Mouse (Mus musculus): ENCODE data around the gene Eef1e1. TPM values are rescaled to one million over a fixed set of nuclear protein-coding genes. Genes with fewer than 3 reads are reported as not detected.

Eef1e1 gene
- polyA plus RNA-seq (2017; shearing (Covaris generic)): 39.8 TPM

DNA sequence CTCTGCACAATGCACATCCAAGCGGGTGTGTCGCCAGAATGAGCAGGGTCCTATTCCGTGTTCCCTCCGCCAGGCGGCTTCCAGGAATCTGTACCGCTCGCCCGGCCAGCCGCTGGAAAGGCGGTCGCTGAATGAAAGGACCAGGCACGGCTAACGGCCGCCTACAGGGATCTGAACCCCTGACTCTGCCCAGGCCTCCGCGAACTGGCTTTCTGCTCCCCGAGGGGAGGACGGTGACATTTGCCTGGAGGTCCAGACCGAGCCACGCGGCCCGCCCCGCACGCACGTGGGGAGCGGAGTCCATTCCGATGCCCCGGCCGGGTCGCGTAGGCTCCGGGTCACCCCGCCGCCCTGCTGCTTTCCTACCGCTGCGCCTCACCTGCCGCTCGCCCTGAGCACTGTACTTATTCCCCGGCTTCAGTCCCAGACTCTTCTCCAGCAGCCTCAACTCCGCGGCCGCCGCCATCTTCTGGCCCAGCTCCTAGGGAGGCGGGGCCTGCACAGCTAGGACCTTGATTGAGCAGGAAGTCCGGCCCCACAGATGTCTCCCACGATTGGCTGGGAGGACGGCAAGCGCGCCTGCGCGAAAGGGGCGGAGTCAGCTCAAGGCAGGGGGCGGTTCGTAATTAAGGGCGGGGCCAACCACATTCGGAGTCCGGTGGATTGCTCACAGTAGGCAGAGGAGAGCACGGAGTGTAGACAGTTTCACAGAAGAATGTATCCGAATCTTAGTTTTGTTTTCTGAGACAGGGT, at the start of gene Eef1e1:
Eef1e1 (minus strand) TSS at position 531 of the 753 bp plus-strand sequence.

DNA sequence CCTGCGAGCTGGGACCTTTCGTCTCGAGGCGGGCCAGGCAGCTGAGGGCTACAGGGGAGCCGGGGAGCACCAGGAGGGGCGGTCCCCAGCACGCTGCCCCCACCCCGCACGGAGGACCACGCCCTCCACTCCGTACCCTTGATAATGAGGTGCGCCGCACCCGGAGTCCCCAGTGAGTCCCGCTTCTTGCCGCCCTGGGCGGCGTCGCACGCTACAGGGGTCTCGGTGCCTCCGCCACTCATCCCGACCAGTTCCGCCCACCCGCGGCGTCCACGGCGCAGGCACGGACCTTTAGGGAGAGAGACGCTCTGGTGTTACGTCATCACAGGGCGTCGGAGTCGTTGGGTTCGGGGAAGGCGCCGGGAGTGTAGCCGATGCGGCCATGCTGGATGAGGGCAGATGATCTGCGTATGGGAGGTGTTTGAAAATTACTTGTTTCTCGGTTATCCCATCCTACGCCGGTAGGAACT, 24.0 kb downstream of the Eef1e1 start, which contains the start of gene Bloc1s5:
Bloc1s5 (minus strand) TSS at position 310 of the 470 bp plus-strand sequence.

Other genes with a start within 250 kb of the Eef1e1 start
- 21.5 TPM for gene Txndc5, start 130.2 kb downstream of the Eef1e1 start, polyA plus RNA-seq (2017; shearing (Covaris generic))
- gene Bloc1s5, start 23.9 kb downstream of the Eef1e1 start, polyA plus RNA-seq (2017; shearing (Covaris generic)): 9.4 TPM